Mouse (Mus musculus) spleen, embryonic (tissue): Measurements from ENCODE around the gene Atp1a2.

Experiments
- CTCF ChIA-PET: fragments of 350-600 bp; sonication (Branson Sonifier 250); formaldehyde crosslinking; loops from one replicate; lab custom pipeline; 2022; lab: Charles Lee

Atp1a2 gene

GRCm38 (mm10) chr1:172297611-172298537, at the start of gene Atp1a2:
Gene Atp1a2 (minus strand): TSS chr1:172298064.
- CTCF ChIA-PET: no interaction called here

- CTCF ChIA-PET: no interaction called here
Observed at GRCm38 (mm10) chr1:172347382-172347781, 49.5 kb upstream of the Atp1a2 start.

DNA sequence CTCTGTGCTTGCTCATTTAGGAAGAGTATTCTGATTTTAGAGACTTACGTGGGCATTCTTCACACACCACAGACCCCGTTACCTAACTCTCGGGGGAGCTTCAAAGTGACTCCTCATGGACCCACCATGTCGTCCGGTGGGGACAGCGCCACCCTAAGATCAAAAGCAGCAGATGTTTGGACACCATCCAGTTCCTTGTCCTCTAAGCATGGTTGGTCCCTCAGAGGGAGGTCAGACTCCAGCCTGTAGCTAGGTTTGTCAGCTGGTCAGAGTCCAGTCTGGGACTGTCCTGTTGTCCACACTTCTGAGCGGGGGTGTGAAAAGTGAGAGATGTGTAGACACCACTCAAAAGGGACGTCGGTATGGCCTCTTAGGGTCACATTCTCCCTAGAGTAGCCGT, 48.8 kb upstream of the Atp1a2 start:
- CTCF ChIA-PET: no interaction called here

- CTCF ChIA-PET: interaction anchor here (0.5 kb wide), 1 partner anchor 508 kb away, joined by 3 read pairs; no protein-coding TSS in a partner anchor
Observed at GRCm38 (mm10) chr1:172344820-172345219, 47.0 kb upstream of the Atp1a2 start.

GRCm38 (mm10) chr1:172343914-172344313, 46.0 kb upstream of the Atp1a2 start:
- CTCF ChIA-PET: no interaction called here

DNA sequence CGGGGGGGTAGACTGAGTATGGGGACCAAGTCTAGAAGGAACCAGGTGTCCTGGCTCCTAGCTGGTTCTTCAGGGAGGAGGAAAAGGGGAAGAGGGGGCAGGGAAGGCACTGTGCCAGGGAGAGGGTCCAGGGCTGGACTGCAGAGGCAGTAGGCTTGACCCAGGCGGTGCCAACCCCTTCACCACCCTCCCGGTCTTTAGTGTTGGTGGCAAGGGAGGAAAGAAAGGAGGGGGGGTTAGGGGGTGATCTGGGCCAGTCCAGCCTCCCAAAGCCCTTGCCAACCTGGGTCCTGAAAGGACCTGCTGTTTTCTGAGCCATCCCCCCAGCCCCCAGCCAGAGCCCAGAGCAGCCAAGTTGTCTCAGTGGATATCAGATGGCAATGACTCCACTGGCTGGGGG, 44.9 kb upstream of the Atp1a2 start:
- CTCF ChIA-PET: no interaction called here

DNA sequence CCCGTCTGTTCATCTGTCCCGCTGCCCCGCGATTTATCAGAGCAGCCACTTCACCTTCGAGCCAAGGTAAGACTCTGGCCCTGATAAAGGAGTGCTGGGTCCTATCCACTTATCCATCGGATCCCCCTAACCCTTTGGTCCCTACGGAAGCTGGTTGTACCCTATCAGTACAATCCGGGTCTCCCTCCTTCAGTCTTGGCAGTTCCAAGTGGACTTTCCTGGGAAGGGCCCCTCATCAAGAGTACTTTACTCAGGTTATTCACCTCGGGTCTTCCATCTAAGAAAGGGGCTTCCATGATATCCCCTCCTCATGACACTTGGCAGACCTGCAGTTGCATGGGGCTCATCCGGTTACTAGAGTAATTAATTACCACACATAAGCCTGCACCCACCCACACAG, 43.5 kb upstream of the Atp1a2 start:
- CTCF ChIA-PET: no interaction called here

GRCm38 (mm10) chr1:172340729-172341321, 43.0 kb upstream of the Atp1a2 start, which contains the start of gene Kcnj10:
Gene Kcnj10 (plus strand): TSS chr1:172341210.
- CTCF ChIA-PET: no interaction called here

GRCm38 (mm10) chr1:172337411-172338185, 39.7 kb upstream of the Atp1a2 start:
- CTCF ChIA-PET: no interaction called here

DNA sequence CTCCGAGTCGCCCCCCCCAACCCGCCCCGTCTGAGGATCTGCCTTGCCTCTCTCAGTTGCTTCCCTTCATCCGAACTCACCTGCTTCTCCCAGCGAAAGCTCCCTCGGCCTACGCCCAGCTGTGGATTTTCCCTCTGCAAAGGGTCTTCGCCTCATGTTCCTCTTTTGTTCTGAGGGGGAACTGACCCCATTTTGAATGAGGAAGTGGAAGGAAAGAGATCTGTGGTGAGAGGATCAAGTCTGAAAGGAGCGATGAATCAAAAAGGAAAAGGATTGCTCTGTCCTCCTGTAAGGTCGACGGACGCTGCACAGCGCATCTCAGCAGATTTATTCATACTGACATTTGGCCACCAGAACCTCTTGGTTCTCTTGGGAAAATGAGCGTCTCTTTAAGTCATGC, 37.9 kb upstream of the Atp1a2 start:
- CTCF ChIA-PET: no interaction called here

- CTCF ChIA-PET: no interaction called here
Observed at GRCm38 (mm10) chr1:172333512-172333911, 35.6 kb upstream of the Atp1a2 start.

GRCm38 (mm10) chr1:172332925-172333324, 35.1 kb upstream of the Atp1a2 start:
- CTCF ChIA-PET: no interaction called here

DNA sequence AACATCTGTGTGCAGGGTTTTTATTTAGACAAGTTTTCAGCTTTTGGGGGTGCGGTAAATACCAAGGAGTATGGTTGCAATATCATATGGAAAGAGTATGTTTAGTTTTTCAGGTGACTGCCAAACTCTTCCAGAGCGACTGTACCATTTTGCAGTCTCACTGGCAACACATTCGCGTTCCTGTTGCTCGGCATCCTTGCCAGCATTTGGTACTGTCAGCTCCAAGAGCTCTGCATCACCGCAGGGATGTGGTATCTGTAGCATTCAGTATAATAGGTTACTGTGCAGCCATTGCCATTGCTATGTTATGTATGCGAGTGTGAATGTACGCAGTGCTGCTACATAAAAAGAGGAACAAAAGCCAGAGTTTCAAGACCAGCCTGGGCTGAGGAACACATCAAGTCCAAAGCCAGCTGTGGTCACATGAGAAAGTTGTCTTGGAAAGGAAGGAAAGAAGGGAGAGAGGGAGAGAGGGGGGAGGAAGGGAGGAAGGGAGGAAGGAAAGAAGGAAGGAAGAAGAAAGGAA, 33.6 kb upstream of the Atp1a2 start:
- CTCF ChIA-PET: interaction anchor here (0.6 to 0.7 kb wide), 2 partner anchors 85 to 295 kb away, joined by 3 to 23 read pairs; no protein-coding TSS in a partner anchor

GRCm38 (mm10) chr1:172329616-172330015, 31.8 kb upstream of the Atp1a2 start:
- CTCF ChIA-PET: no interaction called here

GRCm38 (mm10) chr1:172329131-172329530, 31.3 kb upstream of the Atp1a2 start, which contains the start of gene Kcnj9:
Gene Kcnj9 (minus strand): TSS chr1:172329318.
- CTCF ChIA-PET: no interaction called here

DNA sequence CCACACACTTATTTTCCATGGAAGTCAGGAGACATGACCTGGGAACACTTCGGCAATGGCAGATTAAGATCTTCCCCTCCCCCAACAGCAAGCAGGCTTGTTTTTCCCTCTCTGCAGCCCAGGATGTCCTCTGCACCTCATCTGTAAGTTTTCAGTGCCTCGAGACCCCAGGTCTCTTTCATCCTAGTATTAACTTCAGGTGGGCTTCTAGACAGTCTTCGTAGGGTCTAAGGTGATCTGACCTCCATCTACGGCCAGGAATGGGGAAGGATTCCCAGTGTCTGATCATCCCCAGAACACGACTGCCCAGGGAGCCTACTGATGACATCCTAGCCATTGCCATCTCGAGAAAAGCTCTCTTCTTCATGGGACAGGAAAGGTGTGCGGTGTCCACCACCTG, 30.6 kb upstream of the Atp1a2 start:
- CTCF ChIA-PET: no interaction called here

GRCm38 (mm10) chr1:172328041-172328440, 30.2 kb upstream of the Atp1a2 start:
- CTCF ChIA-PET: no interaction called here

GRCm38 (mm10) chr1:172327206-172328001, 29.5 kb upstream of the Atp1a2 start:
- CTCF ChIA-PET: no interaction called here

- CTCF ChIA-PET: no interaction called here
Observed at GRCm38 (mm10) chr1:172326684-172327083, 28.8 kb upstream of the Atp1a2 start.

DNA sequence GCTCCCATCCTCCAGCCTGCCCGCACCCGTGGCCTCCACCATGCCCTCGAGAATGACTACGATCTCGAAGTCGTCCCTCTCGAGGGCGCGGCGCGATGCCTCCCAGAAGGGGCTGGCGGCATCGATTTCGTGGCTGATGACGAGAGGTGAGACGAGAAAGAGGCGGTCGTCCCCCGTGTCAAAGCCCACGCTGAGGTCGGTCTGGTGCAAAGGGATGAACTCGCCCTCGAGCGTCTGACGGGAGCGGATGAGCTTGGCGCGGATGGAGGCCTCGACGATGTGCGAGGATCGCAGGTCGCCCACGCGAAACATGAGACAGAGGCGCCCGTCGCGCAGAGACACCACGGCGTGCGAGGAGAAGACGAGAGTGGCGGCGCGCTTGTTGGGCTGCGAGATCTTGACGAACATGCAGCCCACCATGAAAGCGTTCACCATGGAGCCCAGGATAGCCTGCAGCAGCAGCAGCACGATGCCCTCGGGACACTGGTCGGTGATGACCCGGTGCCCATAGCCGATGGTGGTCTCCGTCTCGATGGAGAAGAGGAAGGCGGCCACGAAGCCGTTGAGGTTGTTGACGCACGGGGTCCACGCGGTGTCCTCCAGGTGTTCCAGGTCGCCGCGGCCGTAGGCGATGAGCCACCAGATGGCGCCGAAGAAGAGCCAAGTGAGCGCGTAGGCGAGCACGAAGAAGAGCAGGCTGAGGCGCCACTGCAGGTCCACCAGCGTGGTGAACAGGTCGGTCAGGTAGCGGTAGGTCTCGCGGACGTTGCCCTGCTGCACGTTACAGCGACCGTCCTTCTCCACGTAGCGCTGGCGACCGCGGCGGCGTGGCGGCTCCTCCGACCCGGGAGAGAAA, 28.0 kb upstream of the Atp1a2 start:
- CTCF ChIA-PET: no interaction called here
